Mouse (Mus musculus) neural tube, embryonic 11.5 days (tissue): Measurements from ENCODE around the gene Mrps6. TPM values are rescaled to one million over a fixed set of nuclear protein-coding genes. Genes with fewer than 3 reads are reported as not detected.
A peak's percentile ranks its signal among the peaks of the same experiment; 100 is the strongest.

Experiments
- ATAC-seq: fragments of 200-750 bp; cut with Nextera tagmentation; 2 replicates; pipeline ENCODE4 v1.8.0; 2017; ENCODE audit warnings: moderate number of reproducible peaks, mild to moderate bottlenecking, moderate TSS enrichment, moderate library complexity; ENCODE audit not compliant: insufficient read depth, low FRiP score, low TSS enrichment
- DNase-seq: peaks from one replicate; pipeline ENCODE4 v3.0.0-alpha.2; 2015; ENCODE audit warnings: low spot score
- H3K27ac ChIP-seq: fragments of 300-500 bp; sonication (generic); 2 replicates; pipeline ENCODE4 v1.5.1; 2014; ENCODE audit warnings: low read depth, mild to moderate bottlenecking, low read length
- H3K27me3 ChIP-seq: fragments of 300-500 bp; sonication (generic); 2 replicates; pipeline ENCODE4 v1.6.1; 2014; ENCODE audit warnings: mild to moderate bottlenecking, low read length, mixed read lengths; ENCODE audit not compliant: control insufficient read depth, insufficient read depth
- H3K36me3 ChIP-seq: fragments of 300-500 bp; sonication (generic); 2 replicates; pipeline ENCODE4 v1.6.1; 2014; ENCODE audit warnings: mild to moderate bottlenecking, low read length, moderate library complexity, mixed read lengths; ENCODE audit not compliant: control insufficient read depth, insufficient read depth
- H3K4me1 ChIP-seq: fragments of 300-500 bp; sonication (generic); 2 replicates; pipeline ENCODE4 v1.6.1; 2014; ENCODE audit warnings: low read length, mixed read lengths; ENCODE audit not compliant: control insufficient read depth, insufficient read depth
- H3K4me2 ChIP-seq: fragments of 300-500 bp; sonication (generic); 2 replicates; pipeline ENCODE4 v1.6.1; 2014; ENCODE audit warnings: low read depth, mild to moderate bottlenecking, moderate library complexity
- H3K4me3 ChIP-seq: fragments of 300-500 bp; sonication (generic); 2 replicates; pipeline ENCODE4 v1.5.1; 2014; ENCODE audit warnings: low read depth, low read length
- H3K9ac ChIP-seq: fragments of 300-500 bp; sonication (generic); 2 replicates; pipeline ENCODE4 v1.6.1; 2014; ENCODE audit warnings: mild to moderate bottlenecking, low read length
- H3K9me3 ChIP-seq: fragments of 300-500 bp; sonication (generic); 2 replicates; pipeline ENCODE4 v1.6.1; 2016; ENCODE audit warnings: low read length; ENCODE audit not compliant: control insufficient read depth
- WGBS: fragments of 180-500 bp; shearing (Covaris S2); extraction: QIAGEN DNeasy Blood & Tissue Kit; methylation state at CpG from one replicate; pipeline ENCODE4 v1.1.7; 2014; 5-methylcytosine and 5-hydroxymethylcytosine counted together
- polyA plus RNA-seq: library from polyadenylated mRNA; unstranded; fragments of >200 nt; fragmentation: Nextera tagmentation; extraction: Ambion mirVana; gene quantifications from 2 replicates; pipeline ENCODE4 v1.2.1, GENCODE M21; 2014

The Mrps6 gene
- polyA plus RNA-seq, 1 experiment from 2014 or later = 127 TPM

GRCm38 (mm10) chr16:92142426-92143012 lies 84.4 kb downstream of the Mrps6 start:
- H3K4me2 ChIP-seq = no peak overlapping the region
- no peaks in the 10 kb centered on the region for H3K9me3 ChIP-seq
- H3K27ac ChIP-seq = no peak overlapping the region
- no peaks in the 10 kb centered on the region for H3K27me3 ChIP-seq
- H3K9ac ChIP-seq = no peak overlapping the region
- WGBS = 72% methylated on average over 9 of the region's 9 CpGs
- no peaks in the 10 kb centered on the region for H3K36me3 ChIP-seq
- ATAC-seq = no peak
- no peak overlapping the region for H3K4me3 ChIP-seq
- peaks cover 11% of the 10 kb centered on the region for H3K4me1 ChIP-seq
- DNase-seq = no peak

- Histone ChIP-seq H3K9ac (no peak overlapping the region), H3K4me3 (no peak overlapping the region), H3K4me1 (peaks cover 6% of the 10 kb centered on the region), H3K36me3 (no peaks in the 10 kb centered on the region), H3K9me3 (no peaks in the 10 kb centered on the region), H3K27ac (no peak overlapping the region), H3K4me2 (no peak overlapping the region), H3K27me3 (no peaks in the 10 kb centered on the region)
- DNase-seq (no peak), ATAC-seq (no peak)
- WGBS = 90% methylated on average over 12 of the region's 12 CpGs
Measured at GRCm38 (mm10) chr16:92147631-92148366, 89.7 kb downstream of the Mrps6 start.

- ATAC-seq (no peak), DNase-seq (no peak)
- Histone ChIP-seq H3K4me1 (peaks cover 5% of the 10 kb centered on the region), H3K36me3 (no peaks in the 10 kb centered on the region), H3K4me2 (no peak overlapping the region), H3K27ac (no peak overlapping the region), H3K4me3 (no peak overlapping the region), H3K9me3 (no peaks in the 10 kb centered on the region), H3K27me3 (no peaks in the 10 kb centered on the region), H3K9ac (no peak overlapping the region)
- WGBS = 87% methylated on average over 2 of the region's 2 CpGs
Measured at GRCm38 (mm10) chr16:92148367-92148728, 90.3 kb downstream of the Mrps6 start.

DNA sequence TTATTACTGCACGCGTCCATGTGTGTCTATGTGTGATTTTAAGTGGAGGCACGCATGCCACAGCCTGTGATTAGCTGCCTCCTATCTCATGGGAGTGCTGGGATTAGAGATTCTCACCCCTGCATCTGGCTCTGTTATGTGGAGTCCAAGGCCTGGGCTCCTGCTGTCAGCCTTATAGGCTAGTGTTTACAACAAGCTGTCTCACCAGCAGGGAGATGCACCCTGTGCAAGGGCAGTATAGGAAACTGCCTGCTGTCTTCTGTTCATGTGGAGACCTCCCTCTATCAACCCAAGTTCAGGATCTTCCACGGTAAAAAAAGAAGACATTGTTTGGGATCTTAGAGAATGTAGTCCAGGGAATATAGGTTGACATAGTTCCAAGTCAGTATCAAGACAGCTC lies 92.9 kb downstream of the Mrps6 start:
- H3K4me3 ChIP-seq = no peak overlapping the region
- no peaks in the 10 kb centered on the region for H3K27me3 ChIP-seq
- H3K27ac ChIP-seq = no peak overlapping the region
- no peak for ATAC-seq
- 72% methylated on average over 4 of the region's 4 CpGs for WGBS
- H3K9me3 ChIP-seq = no peaks in the 10 kb centered on the region
- H3K9ac ChIP-seq = no peak overlapping the region
- no peak overlapping the region for H3K4me2 ChIP-seq
- no peak for DNase-seq
- no peaks in the 10 kb centered on the region for H3K36me3 ChIP-seq
- H3K4me1 ChIP-seq = peaks cover 5% of the 10 kb centered on the region

- peak overlapping the region; percentile 80 for H3K4me2 ChIP-seq
- ATAC-seq (peak; percentile 40), DNase-seq (peak; percentile 65)
- H3K4me1 ChIP-seq = peaks cover 3% of the 10 kb centered on the region
- peak overlapping the region; percentile 42; the same call in 1 of the 2 replicates for H3K27ac ChIP-seq
- H3K27me3 ChIP-seq = no peaks in the 10 kb centered on the region
- WGBS = 5% methylated on average over 14 of the region's 14 CpGs
- peak overlapping the region; percentile 45 for H3K4me3 ChIP-seq
- H3K9ac ChIP-seq = peak overlapping the region; percentile 52
- no peaks in the 10 kb centered on the region for H3K36me3 ChIP-seq
- H3K9me3 ChIP-seq = no peaks in the 10 kb centered on the region
Measured at GRCm38 (mm10) chr16:92158021-92158455, 100.0 kb downstream of the Mrps6 start.

DNA sequence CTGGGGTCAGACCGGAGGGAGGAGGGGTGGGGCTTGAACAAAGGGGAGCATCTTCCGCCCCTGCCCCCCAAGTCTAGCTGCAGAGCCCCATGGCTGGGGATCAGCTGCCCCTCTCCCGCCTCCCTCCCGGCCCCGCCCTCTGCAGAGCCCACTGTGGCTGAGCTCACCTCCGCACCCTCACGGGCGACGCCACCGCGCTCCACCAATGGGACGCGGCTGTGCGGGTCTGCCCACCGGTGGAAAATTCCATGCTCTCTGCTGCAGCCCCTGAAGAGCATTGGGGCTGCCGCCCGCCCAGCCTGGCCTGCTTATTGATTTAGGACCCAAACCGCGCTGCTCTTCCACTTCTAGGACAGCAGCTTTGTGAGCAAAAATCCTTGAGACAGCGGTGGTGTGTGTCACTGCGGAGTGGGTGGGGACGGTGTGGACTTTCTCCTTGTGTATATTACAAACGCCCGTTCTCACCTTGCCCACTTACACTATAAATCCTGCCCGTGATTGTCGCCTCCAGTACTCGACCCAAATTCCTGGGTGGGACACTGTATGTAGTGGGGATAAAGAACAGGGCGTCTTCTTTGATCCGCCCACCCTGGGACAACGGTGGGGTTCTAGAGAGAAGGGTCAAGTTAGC lies 100.5 kb downstream of the Mrps6 start:
- ATAC-seq (peak; percentile 89), DNase-seq (peak; percentile 80)
- peak overlapping the region; percentile 45 for H3K4me3 ChIP-seq
- H3K9ac ChIP-seq = peak overlapping the region; percentile 52
- H3K36me3 ChIP-seq = no peaks in the 10 kb centered on the region
- H3K27me3 ChIP-seq = no peaks in the 10 kb centered on the region
- H3K27ac ChIP-seq = peak overlapping the region; percentile 42; the same call in 1 of the 2 replicates
- peak overlapping the region; percentile 80 for H3K4me2 ChIP-seq
- WGBS = 4% methylated on average over 30 of the region's 30 CpGs
- H3K9me3 ChIP-seq = no peaks in the 10 kb centered on the region
- peaks cover 3% of the 10 kb centered on the region for H3K4me1 ChIP-seq

- Histone ChIP-seq H3K4me1 (peaks cover 3% of the 10 kb centered on the region), H3K4me2 (peak overlapping the region; percentile 80), H3K9ac (peak overlapping the region; percentile 52), H3K27me3 (no peaks in the 10 kb centered on the region), H3K27ac (no peak overlapping the region), H3K4me3 (no peak overlapping the region), H3K36me3 (no peaks in the 10 kb centered on the region), H3K9me3 (no peaks in the 10 kb centered on the region)
- WGBS = 40% methylated on average over 6 of the region's 6 CpGs
- DNase-seq (no peak), ATAC-seq (no peak)
Measured at GRCm38 (mm10) chr16:92159114-92159513, 101.0 kb downstream of the Mrps6 start.
